In genomic region chr9:114613026-114613425, GRCm38 (mm10) we compare ENCODE assay signal across 15 mouse cellular contexts. TPM values are rescaled to one million over a fixed set of nuclear protein-coding genes. Genes with fewer than 3 reads are reported as not detected.
DNase-seq lines count a peak whose midpoint lies in the region; ATAC-seq lines count a peak whose summit lies in the region.
"Had no signal": no experiment of that assay in that cellular context is flagged by ENCODE, and none has a peak within 500 bp of the region (broad histone marks: within the 10 kb centered on the region; RNA-seq: fewer than 3 reads in every experiment).

No protein-coding gene starts in this region.

- intact Hi-C loops in left cerebral cortex, postnatal 4 days (cut with DNase I), result no loop called here

- DNase-seq in spleen, postnatal 36 days (ENCODE audit: low spot score in 2 of 2), result peak; percentile 5 to 19
- no peak for DNase-seq in spleen, adult 12 weeks (ENCODE audit: low spot score)
- DNase-seq in thymus, postnatal 0 days (ENCODE audit: low spot score), result peak; percentile 81
- no peak for DNase-seq in left cerebral cortex, postnatal 4 days
- DNase-seq in adrenal gland, adult 2 months, result no peak
- DNase-seq: cerebellum, adult 9-11 months; gastrocnemius, postnatal 36 days; heart, postnatal 36 days; kidney, adult 18-20 months; kidney, postnatal 36 days; lung, postnatal 14 days; right cerebral cortex, postnatal 4 days had no signal

- ATAC-seq in common myeloid progenitor, adult 5-6 weeks (replicated peaks; ENCODE audit: low read depth, poor library complexity, severe bottlenecking), result 0 out of 2 replicates have a peak, but pooled peaks have one; percentile 25
- ATAC-seq in monocyte, adult 5-6 weeks (replicated peaks; ENCODE audit: insufficient number of reproducible peaks, low FRiP score, low TSS enrichment, poor library complexity, severe bottlenecking), result no peak
- ATAC-seq: forebrain, embryonic 13.5 days had no signal

RNA-seq across cellular contexts. Expression of gene Cnot10, which starts 27.0 kb away (rescaled TPM):
- total RNA-seq in common myeloid progenitor, adult 5-6 weeks (2017), result 43.4 and 57.1 TPM in 2 replicates
- 61.8 and 64.1 TPM in 2 replicates for polyA plus RNA-seq in thymus, postnatal 0 days (2015; fragmentation: Nextera tagmentation; extraction: Ambion mirVana)
- total RNA-seq in left cerebral cortex, postnatal 4 days (2021), result 10 to 100 TPM; 48.4 to 53.1 TPM
- 10 to 100 TPM; 31.9 to 36.2 TPM for total RNA-seq in adrenal gland, adult 2 months (2021)
- 13.8 and 16.8 TPM in 2 replicates for polyA plus RNA-seq in adrenal gland, adult 2 months (2012; rRNA removed)
- 32.0 to 44.8 TPM (median 42.1 TPM) in 3 replicates for total RNA-seq in monocyte, adult 5-6 weeks (2017)

RNA-seq across cellular contexts. Expression of gene Trim71, which starts 48.9 kb away (rescaled TPM):
- 0.09 TPM in 1 of 2 replicates, not detected in the other for total RNA-seq in common myeloid progenitor, adult 5-6 weeks (2017)
- polyA plus RNA-seq in thymus, postnatal 0 days (2015; fragmentation: Nextera tagmentation; extraction: Ambion mirVana), result 0.01 and 0.03 TPM in 2 replicates
- total RNA-seq in left cerebral cortex, postnatal 4 days (2021), result under 1 TPM; 0.06 to 0.14 TPM
- total RNA-seq in adrenal gland, adult 2 months (2021), result not detected
- 0.01 TPM in 1 of 2 replicates, not detected in the other for polyA plus RNA-seq in adrenal gland, adult 2 months (2012; rRNA removed)
- 0.10 TPM in 1 of 3 replicates, not detected in the others for total RNA-seq in monocyte, adult 5-6 weeks (2017)
- total RNA-seq: gastrocnemius, postnatal 36 days; heart, postnatal 36 days had no signal

Comparison
In these comparisons a context has a peak if more than half of its experiments do, and no peak if none do; other contexts are left out.
1. DNase-seq: peak in spleen, postnatal 36 days (2 of 2) and thymus, postnatal 0 days (single experiment); none in spleen, adult 12 weeks (single experiment), left cerebral cortex, postnatal 4 days (single experiment) and adrenal gland, adult 2 months (single experiment).